Mouse (Mus musculus) liver (tissue): ENCODE data around the gene Foxr1.
"Not testable (repeated sequence)": the region's sequence is repeated elsewhere in the genome, so short reads cannot be mapped to it uniquely, and the experiment has no call there.

ENCODE experiments used
- DNase-seq: peaks from one replicate; pipeline ENCODE4 v3.0.0-alpha.2; 2020; ENCODE audit warnings: mixed read lengths

Gene Foxr1

GRCm38 (mm10) chr9:44475936-44476335 lies 35.0 kb upstream of the Foxr1 start:
- DNase-seq = no peak

- DNase-seq = no peak
Observed at GRCm38 (mm10) chr9:44474327-44474726, 33.4 kb upstream of the Foxr1 start.

GRCm38 (mm10) chr9:44473184-44473583 lies 32.2 kb upstream of the Foxr1 start:
- DNase-seq = no peak

GRCm38 (mm10) chr9:44468800-44469199 lies 27.9 kb upstream of the Foxr1 start:
- no peak for DNase-seq

GRCm38 (mm10) chr9:44468224-44468623 lies 27.3 kb upstream of the Foxr1 start:
- no peak for DNase-seq

GRCm38 (mm10) chr9:44461950-44462349 lies 21.0 kb upstream of the Foxr1 start:
- no peak for DNase-seq

GRCm38 (mm10) chr9:44457035-44457742 lies 16.3 kb upstream of the Foxr1 start:
- DNase-seq = no peak

GRCm38 (mm10) chr9:44454891-44455220 lies 13.9 kb upstream of the Foxr1 start, which contains the start of gene Upk2:
TSS of gene Upk2 (minus strand) at chr9:44454976.
- no peak for DNase-seq

- DNase-seq = peak; percentile 74
Observed at GRCm38 (mm10) chr9:44454132-44454890, 13.4 kb upstream of the Foxr1 start.

GRCm38 (mm10) chr9:44450387-44450786 lies 9.5 kb upstream of the Foxr1 start:
- DNase-seq = peak; percentile 29

GRCm38 (mm10) chr9:44444402-44445025 lies 3.6 kb upstream of the Foxr1 start:
- DNase-seq = not testable (repeated sequence)

- no peak for DNase-seq
Observed at GRCm38 (mm10) chr9:44435747-44436146, 5.2 kb downstream of the Foxr1 start.

GRCm38 (mm10) chr9:44432577-44433185 lies 8.3 kb downstream of the Foxr1 start:
- no peak for DNase-seq

- DNase-seq = no peak
Observed at GRCm38 (mm10) chr9:44423576-44423975, 17.4 kb downstream of the Foxr1 start.

- DNase-seq = no peak
Observed at GRCm38 (mm10) chr9:44420280-44420898, 20.5 kb downstream of the Foxr1 start.

GRCm38 (mm10) chr9:44419730-44420129 lies 21.2 kb downstream of the Foxr1 start:
- DNase-seq = not testable (repeated sequence)

GRCm38 (mm10) chr9:44418519-44419385 lies 22.2 kb downstream of the Foxr1 start, which contains the start of gene Ccdc84:
TSS of gene Ccdc84 (minus strand) at chr9:44418569.
- no peak for DNase-seq

- peak; percentile 95 for DNase-seq
Observed at GRCm38 (mm10) chr9:44417892-44418363, 23.0 kb downstream of the Foxr1 start.

- DNase-seq = no peak
Observed at GRCm38 (mm10) chr9:44417156-44417891, 23.6 kb downstream of the Foxr1 start.

- DNase-seq = no peak
Observed at GRCm38 (mm10) chr9:44412781-44413180, 28.2 kb downstream of the Foxr1 start.

GRCm38 (mm10) chr9:44412306-44412705 lies 28.6 kb downstream of the Foxr1 start:
- no peak for DNase-seq
